Mouse (Mus musculus) liver, adult (tissue): ENCODE measurements around the gene 4930455H04Rik.

ENCODE experiments used
- GATA4 ChIP-seq: IDR thresholded peaks from 2 replicates; pipeline ENCODE4 v1.6.1; 2014; ENCODE audit warnings: mild to moderate bottlenecking, low read length; ENCODE audit not compliant: insufficient replicate concordance

Gene 4930455H04Rik

DNA sequence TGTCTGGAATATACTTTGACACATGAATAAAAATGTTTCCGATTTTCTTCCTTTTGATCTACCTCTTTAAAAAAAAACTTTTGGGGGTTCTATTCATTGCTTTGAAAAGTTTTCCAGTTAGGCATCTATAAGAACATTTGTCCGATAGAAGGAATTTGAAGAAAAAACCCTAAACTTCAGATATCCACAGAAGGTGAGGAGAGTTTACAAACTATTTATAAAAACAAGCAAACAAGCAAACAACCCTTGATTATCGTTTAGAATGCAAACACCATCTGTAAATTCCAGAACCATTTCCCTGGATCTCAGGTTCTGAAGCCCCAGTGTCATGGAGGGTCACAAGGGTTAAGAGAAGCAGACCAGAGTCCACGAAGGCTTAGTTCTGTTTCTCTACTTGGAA, at the start of gene 4930455H04Rik:
Gene 4930455H04Rik (plus strand): TSS at position 301 of the 400 bp plus-strand sequence.
- no peak for TF ChIP-seq GATA4

DNA sequence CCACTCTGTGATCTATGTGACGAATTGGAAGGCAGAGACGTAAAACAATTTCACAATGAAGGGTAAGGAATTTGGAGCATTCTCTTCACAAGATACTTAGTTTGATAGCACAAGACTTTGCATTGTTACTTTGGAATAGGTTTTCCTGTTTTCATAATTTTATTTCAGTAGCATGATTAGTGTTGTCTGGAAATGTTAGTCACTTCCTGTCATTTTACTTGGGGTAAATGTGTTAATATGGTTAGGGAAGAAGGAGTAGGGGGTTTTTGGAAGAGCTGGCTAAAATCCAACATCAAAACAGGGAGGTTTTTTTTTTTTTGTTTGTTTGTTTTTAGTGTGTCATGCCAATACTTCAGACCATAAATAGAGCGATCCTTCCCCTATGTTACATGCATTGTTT, 46.5 kb upstream of the 4930455H04Rik start:
- no peak for TF ChIP-seq GATA4

DNA sequence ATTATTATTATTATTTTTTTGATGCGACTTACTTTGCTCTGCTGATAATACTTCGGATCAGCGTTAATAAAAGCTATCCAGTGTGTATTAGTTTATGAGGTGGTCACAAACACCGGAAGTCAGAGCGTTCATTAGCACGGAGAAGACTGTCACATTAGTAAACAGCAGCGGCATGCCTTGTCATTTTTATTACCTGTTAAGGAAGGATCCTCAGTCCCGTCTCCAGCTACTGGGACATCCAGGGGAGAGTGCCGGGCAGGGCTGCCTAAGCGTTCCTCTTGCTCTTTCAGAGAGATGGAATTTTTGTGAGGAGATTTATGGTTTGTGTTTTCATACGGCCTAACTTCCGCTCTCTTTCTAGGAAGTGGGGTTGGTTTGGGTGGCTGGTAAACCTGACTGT, 45.0 kb upstream of the 4930455H04Rik start:
- no peak for TF ChIP-seq GATA4

DNA sequence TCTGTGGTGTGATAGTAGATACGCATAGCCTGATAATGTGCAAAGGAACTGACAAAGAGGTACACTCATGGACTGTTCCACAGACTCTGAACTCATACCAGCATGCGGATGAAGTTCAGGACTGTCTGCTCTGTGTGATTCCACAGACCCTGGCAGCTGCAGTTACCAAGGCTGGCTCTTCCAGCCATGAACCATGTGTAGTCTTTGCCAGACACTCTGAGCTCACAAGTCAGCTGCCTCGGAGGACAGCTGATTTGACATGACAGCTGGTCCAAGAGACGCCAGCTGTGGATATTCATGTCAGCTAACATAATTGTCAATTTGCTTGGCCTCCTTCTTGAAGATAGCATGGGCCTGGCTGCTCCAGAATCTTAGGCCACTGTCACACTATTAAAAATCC, 39.1 kb upstream of the 4930455H04Rik start:
- TF ChIP-seq GATA4: no peak

DNA sequence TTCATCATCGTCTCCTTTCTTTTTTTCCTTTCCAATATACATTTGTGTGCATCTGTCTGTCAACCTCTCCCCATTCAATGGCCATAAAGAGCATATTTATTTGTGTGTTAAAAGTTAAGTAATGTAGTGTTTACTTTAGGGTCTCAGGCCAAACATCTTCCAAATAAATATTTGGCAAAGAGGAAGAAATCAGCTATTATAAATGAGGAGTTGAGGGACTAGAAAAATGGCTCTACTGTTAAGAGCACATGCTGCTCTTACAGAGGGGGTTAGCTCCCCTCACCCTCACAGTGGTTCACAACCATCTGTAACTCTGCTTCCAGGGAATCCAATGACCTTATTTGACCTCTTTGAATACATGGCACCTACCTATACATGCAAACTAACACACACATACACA, 34.9 kb upstream of the 4930455H04Rik start:
- no peak for TF ChIP-seq GATA4

DNA sequence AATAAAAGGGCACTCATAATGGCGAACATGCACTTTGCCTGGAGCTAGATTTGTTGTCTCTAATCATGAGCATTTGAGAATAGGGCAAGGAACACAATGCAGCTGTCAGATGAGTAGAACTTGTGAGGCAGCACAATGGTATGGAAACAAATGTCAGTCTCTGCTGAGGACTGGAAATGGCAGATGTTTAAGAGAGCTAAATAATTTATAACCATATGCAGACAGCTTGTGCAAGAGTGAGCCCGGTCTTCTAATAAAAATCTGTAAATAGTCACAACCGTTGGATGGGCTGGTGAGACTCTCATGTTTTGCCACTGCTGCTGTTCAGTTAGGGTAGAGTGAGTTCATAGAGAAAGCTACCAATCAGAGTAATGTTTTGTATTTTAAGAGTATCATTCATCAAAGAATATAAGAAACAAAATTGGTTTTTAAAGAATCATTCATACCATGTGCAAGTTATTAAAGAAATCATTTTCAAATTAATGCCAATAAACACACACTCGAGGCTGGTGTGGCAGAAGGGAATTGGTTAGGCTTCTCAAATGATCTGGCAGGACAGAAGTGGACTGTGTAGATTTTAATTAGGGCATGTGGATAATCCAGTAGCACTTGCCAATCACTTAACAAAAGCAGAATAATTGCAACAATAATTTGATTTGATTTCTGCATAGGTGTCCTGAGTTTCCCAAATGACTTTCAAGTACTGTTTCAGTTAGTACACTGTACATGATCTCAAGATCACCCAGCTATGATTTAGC, 31.0 kb upstream of the 4930455H04Rik start:
- no peak for TF ChIP-seq GATA4

DNA sequence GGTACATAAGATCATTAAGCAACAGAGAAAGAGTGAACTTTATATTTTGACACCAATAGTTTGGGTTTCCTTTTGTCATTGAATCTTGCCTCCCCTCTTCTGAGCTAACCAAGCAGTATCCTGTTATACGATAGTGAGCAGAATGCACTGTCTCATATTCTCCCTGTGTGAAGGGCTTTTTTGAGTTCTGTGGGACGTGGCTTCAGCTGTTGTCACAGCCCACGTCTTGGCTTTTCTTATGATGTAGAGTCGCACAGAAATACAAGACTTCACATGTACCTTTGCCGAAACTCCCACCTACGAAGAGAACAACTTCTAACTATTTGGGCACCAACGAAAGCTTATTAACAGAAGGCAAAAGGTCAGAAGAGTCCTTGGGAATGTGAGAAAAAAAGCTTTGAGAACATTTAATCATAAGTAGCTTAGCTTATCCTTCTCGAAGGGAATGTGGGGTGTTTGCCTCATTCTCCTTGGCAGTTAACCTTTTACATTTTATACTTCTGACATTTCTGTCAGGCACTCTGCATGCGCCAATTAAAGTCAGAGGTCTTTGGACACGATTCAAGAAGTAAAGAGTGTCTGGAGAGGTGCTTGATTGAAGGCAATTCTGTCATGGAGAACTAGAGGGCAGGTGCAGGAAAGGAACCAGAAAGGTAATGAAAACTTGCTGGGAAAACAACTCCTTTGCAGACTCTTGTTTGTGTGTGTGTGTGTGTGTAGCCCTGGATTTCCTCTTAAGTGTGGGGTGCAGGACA, 27.1 kb upstream of the 4930455H04Rik start:
- no peak for TF ChIP-seq GATA4

DNA sequence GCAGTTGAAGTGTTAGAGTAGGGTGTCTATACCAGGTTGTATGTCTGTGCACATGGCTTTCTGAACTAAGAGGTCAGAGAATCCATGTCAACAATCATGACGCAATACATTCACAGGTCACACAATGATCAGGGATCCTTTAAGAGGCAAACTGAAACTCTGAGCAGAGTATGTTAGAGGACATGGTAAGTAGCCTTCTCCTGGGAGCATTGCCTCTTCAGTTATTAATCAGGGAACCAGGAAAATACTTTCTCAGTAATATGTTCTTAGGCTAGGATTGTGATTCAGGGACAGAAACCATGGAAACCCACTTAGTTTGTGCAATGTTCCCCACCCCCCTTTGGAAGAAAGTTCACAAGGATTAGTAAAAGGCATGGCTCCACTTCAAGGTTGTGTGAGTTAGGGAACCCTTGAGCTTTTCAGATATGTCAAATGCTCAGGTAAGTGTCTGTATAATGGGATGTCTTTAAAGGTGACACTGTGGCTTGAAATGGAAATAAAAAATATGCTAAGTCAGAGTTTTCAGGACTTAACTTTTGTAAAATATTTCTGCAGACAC, 26.4 kb upstream of the 4930455H04Rik start:
- TF ChIP-seq GATA4: no peak

DNA sequence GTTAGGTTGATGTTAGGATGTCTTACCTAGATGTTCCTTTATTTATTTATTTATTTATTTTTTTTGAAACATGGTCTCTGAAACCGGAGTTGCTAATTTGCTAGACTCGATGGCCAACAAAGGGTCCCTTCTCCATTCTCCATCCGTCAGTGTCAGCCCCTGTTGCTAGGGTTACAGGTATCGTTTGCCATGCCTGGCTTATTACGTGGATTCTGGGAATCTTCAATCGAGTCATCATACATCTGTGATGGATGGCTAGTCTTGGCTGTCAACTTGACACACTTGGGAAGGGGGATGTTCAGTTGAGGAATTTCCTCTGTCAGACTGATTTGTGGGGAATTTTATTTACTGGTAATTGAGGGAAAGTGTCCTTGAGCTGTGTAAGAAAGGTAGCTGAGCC, 25.3 kb upstream of the 4930455H04Rik start:
- no peak for TF ChIP-seq GATA4

DNA sequence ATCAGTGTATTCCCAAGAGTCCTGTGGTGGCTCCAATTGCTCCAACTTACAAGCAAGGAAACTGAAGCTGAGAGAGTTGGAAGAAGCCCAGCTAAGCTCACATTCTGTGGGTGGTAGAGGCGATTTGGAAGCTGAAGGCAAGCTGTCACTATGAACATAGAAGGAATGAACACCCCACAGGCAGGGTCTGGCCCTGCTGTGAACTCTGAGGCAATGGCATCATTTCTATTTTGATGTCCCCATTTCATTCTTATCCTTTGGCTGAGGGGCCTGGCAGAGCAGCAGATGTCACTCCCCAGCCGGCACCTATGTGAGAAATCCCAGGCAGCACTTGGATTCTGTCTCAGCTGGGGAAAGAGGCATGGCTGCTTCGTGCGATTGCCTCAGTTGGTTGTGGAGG, 24.6 kb upstream of the 4930455H04Rik start:
- TF ChIP-seq GATA4: no peak

DNA sequence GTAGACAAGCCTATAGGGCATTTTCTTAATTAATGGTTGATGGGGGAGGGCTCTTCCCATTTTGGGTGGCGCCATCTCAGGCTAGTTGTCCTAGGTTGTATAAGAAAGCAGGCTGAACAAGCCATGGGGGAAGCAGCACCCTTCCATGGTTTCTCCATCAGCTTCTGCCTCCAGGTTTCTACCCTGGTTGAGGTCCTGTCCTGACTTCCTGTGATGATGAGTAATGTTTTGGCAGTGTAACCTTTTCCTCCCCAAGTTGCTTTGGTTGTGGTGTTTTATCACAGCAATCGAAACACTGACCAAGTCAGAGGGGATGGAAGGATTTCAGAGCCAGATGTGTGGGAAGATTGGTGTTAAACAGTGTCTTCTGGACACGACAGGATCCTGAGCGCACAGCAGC, 21.6 kb upstream of the 4930455H04Rik start:
- no peak for TF ChIP-seq GATA4

DNA sequence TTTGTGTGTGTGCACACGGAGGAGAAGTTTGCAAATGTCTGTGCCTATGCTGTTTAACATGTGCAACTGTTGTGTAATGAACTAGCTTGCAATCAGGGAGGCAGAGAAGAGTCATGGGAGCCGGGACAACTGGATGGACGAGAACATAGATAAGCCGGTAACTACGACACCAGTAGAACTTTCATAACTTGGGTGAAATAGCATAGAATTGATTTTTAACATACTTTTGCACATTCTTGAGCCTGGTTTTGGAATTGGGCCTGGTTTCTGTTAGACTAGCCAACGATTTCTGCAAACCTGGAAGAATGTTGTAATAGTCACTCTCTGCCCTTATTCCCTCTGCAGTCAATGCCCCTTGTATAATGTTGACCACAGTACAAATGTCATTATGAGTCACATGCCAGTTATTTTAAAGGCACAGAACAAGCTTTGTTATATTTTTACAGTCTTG, 17.4 kb upstream of the 4930455H04Rik start:
- TF ChIP-seq GATA4: peak; percentile 98

DNA sequence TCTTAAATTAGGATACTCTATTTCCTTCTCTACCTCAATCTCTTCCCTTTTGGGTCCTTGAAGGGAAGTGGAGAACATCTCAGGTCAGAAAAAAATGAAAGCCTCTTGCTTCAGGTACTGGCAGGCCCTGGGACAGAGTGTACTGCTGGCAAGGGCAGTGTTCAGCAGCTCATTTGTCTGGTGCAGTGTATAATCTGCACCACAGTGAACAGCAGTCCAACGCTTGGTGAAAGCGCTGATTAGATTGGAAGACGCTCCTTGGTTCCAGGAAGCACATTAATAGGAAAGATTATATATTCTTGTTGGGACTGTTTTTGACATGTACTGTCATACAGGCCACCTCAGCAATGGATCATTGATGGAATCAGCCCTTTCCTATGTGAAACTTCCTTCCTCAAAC, 16.6 kb upstream of the 4930455H04Rik start:
- peak; percentile 43; the same call in 1 of the 2 replicates for TF ChIP-seq GATA4

DNA sequence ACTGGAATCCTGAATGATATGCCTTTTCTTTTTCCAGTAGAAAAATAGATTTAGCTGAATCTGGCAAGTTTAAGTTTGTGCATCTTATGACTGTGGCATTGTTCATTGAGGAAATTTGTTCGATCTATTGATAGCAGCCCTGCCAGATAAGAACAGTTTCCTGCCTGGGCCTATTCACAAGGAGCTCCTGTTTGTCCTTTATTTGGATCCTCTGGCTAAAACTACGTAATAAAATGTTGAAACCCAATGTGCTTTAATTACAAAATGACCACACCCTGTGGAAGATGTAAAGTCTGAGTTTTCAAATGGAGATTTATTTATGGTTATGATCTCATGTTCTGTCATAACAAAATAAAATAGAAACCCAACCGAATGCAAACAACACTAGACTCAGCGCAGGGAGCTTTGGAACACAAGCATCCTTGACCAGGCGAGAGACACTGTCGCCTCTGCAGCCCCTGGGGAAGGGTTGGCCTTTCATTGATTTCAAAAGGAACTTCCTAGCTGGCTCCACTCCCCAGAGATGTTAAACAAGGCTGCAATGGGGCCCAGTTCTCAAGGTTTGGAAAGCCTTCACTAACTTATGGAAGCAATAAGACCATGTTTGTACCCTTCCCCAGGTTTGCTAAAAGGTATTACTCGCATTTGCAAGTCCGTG, 15.7 kb upstream of the 4930455H04Rik start:
- peak; percentile 74; the same call in 1 of the 2 replicates for TF ChIP-seq GATA4

DNA sequence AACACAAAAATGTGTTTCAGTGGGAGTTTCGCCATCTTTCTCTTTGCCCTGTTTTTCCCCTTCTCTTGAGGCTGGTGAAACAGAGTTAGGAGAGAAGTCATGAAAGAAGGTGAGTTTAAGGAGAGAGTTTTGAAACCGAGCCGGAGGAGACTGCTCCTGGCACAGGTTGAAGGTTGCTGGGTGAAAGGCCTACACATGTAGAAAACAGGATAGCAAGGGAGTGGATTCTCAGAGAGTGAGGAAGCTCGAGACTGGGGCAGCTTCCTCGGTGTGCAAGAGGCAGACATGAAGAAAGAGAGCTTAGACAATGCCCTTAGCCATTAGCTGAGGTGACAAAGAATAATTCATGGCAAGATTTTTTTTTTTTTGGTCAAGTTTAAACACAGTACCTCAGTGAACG, 14.7 kb upstream of the 4930455H04Rik start:
- TF ChIP-seq GATA4: no peak
